Mouse (Mus musculus): ENCODE results near the gene Olfr1420.
"Not testable (repeated sequence)": the region's sequence is repeated elsewhere in the genome, so short reads cannot be mapped to it uniquely, and the experiment has no call there.

DNA sequence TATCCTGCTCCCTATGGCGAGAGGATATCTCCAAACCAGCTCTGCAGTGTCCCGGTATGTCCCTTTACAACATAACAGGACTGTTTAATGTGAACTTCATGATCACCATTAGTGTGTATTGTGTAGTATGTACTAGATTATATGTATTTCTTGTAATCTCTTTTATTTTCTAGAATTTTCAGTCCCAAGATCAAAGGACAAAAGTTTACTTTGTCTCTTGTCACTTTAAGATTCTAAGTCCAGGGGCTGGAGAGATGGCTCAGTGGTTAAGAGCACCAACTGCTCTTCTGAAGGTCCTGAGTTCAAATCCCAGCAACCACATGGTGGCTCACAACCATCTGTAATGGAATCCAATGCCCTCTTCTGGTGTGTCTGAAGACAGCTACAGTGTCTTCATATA lies 36.1 kb downstream of the Olfr1420 start:
- not testable (repeated sequence) for TF ChIP-seq CTCF (IDR thresholded peaks at IDR 0.05; ENCODE audit: borderline replicate concordance, control insufficient read depth, extremely low read depth, insufficient read depth, low read length, poor library complexity); POLR2A (IDR thresholded peaks at IDR 0.05; ENCODE audit: control insufficient read depth, extremely low read depth, insufficient read depth, low read length, poor library complexity)

Measured in thymus, adult 2 months (tissue).